Mouse (Mus musculus): ENCODE data around the gene Rcn1. TPM values are rescaled to one million over a fixed set of nuclear protein-coding genes. Genes with fewer than 3 reads are reported as not detected.
A peak's percentile ranks its signal among the peaks of the same experiment; 100 is the strongest.

Rcn1 gene
- polyA plus RNA-seq, 1 experiment, result 5.1 TPM

DNA sequence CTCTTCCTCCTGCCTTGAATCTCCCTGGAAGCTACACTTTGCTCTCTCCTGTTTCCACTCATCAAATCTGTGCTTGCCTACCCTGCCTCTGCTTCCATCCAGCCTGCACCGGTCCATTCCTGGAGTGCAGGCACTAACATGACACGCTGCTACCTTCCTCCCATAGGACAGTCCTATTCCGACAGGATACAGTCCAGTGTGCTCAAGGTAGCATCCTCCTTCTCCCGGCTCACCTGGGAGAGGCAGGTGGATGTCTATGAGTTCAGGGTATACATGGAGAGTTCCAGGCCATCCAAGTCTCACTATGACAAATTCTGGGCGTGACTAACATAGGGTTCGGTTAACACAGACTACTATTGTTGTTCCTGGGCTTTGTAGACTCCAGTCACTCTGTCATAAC, 27.0 kb downstream of the Rcn1 start:
- H3K4me3 ChIP-seq (ENCODE audit: low read depth, low read length), result no peak overlapping the region
- no peak overlapping the region for H3K27ac ChIP-seq (ENCODE audit: insufficient read depth, low read depth, low read length)
- H3K27me3 ChIP-seq (ENCODE audit: control insufficient read depth, insufficient read depth, low read length), result no peaks in the 10 kb centered on the region
- no peaks in the 10 kb centered on the region for H3K4me1 ChIP-seq (ENCODE audit: control insufficient read depth, insufficient read depth, insufficient read length, low read length)
- no peak for TF ChIP-seq CTCF (IDR thresholded peaks at IDR 0.05; ENCODE audit: extremely low read depth, insufficient read length, insufficient replicate concordance, low read depth, low read length)
- no peak for TF ChIP-seq POLR2A (IDR thresholded peaks at IDR 0.05; ENCODE audit: low read depth, low read length)
- WGBS, result 86% methylated on average over 6 of the region's 6 CpGs
- no peaks in the 10 kb centered on the region for H3K36me3 ChIP-seq (ENCODE audit: control insufficient read depth, insufficient read depth, low read length)

DNA sequence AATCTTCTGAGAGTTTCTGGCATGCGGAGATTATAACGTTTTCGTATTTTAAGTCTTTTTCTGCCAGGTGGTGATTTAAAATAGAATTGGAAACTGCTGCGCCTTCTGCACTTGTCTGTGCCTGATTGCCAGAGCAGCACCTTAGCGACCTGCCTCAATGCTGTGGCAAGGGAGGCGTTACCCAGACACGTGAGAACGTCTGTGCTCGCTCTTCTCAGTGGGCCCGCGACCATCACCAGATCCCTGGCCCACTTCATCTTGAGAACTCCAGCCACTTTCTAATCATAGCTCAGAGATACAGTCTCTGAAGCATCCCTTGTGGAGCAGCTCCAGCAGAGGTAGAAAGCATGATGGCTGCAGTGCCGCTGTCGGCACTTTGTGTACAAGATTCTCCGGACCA, 28.4 kb downstream of the Rcn1 start:
- no peaks in the 10 kb centered on the region for H3K27me3 ChIP-seq (ENCODE audit: control insufficient read depth, insufficient read depth, low read length)
- WGBS, result 45% methylated on average over 14 of the region's 14 CpGs
- no peak overlapping the region for H3K27ac ChIP-seq (ENCODE audit: insufficient read depth, low read depth, low read length)
- no peaks in the 10 kb centered on the region for H3K4me1 ChIP-seq (ENCODE audit: control insufficient read depth, insufficient read depth, insufficient read length, low read length)
- no peak overlapping the region for H3K4me3 ChIP-seq (ENCODE audit: low read depth, low read length)
- TF ChIP-seq CTCF (IDR thresholded peaks at IDR 0.05; ENCODE audit: extremely low read depth, insufficient read length, insufficient replicate concordance, low read depth, low read length) (no peak), POLR2A (IDR thresholded peaks at IDR 0.05; ENCODE audit: low read depth, low read length) (no peak)
- no peaks in the 10 kb centered on the region for H3K36me3 ChIP-seq (ENCODE audit: control insufficient read depth, insufficient read depth, low read length)

DNA sequence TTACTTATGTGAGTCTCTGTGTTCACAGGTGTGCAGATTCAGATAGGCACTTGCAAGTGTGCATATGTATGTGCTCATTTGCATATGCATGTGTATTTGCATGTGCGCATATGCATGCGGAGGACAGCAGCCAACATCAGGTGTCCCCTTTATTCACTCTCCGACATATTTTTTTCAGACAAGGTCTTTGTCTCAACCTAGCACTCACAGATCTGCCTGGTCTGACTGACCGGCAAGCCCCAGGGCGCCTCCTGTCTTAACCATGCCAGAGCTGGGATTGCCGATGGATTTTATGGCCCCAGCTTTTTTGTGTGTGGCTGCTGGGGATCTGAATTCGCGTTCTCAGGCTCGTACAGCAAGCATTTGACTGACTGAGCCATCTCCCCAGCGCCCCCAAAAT, 28.9 kb downstream of the Rcn1 start:
- Histone ChIP-seq H3K27ac (ENCODE audit: insufficient read depth, low read depth, low read length) (no peak overlapping the region), H3K4me1 (ENCODE audit: control insufficient read depth, insufficient read depth, insufficient read length, low read length) (no peaks in the 10 kb centered on the region), H3K4me3 (ENCODE audit: low read depth, low read length) (no peak overlapping the region), H3K27me3 (ENCODE audit: control insufficient read depth, insufficient read depth, low read length) (no peaks in the 10 kb centered on the region), H3K36me3 (ENCODE audit: control insufficient read depth, insufficient read depth, low read length) (no peaks in the 10 kb centered on the region)
- 23% methylated on average over 10 of the region's 10 CpGs for WGBS
- TF ChIP-seq CTCF (IDR thresholded peaks at IDR 0.05; ENCODE audit: extremely low read depth, insufficient read length, insufficient replicate concordance, low read depth, low read length) (no peak), POLR2A (IDR thresholded peaks at IDR 0.05; ENCODE audit: low read depth, low read length) (no peak)

- TF ChIP-seq CTCF (IDR thresholded peaks at IDR 0.05; ENCODE audit: extremely low read depth, insufficient read length, insufficient replicate concordance, low read depth, low read length) (peak; percentile 35; the same call in 1 of the 2 replicates), POLR2A (IDR thresholded peaks at IDR 0.05; ENCODE audit: low read depth, low read length) (no peak)
- Histone ChIP-seq H3K27ac (ENCODE audit: insufficient read depth, low read depth, low read length) (no peak overlapping the region), H3K36me3 (ENCODE audit: control insufficient read depth, insufficient read depth, low read length) (no peaks in the 10 kb centered on the region), H3K27me3 (ENCODE audit: control insufficient read depth, insufficient read depth, low read length) (no peaks in the 10 kb centered on the region), H3K4me1 (ENCODE audit: control insufficient read depth, insufficient read depth, insufficient read length, low read length) (no peaks in the 10 kb centered on the region), H3K4me3 (ENCODE audit: low read depth, low read length) (no peak overlapping the region)
- 37% methylated on average over 4 of the region's 4 CpGs for WGBS
Measured at GRCm38 (mm10) chr2:105367623-105368022, 31.5 kb downstream of the Rcn1 start.

DNA sequence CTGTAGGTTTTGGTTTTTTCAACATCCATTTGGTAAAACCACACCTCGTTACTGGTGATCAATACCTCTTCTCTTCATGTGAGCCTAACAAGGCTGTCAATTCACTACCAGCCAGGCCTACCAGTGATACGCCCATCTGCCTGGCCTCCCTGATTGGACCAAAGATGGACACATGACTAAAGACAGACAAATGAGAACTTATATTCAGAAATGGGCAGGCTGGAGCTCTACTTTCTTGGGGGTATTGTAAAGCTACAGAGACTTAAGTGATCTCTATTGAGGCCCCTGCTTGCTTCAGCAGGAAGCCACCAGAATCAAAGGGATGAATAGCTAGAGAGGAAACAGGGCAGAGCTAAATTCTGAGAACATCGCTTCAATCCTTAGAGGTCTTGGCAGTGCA, 41.1 kb downstream of the Rcn1 start:
- Histone ChIP-seq H3K27ac (ENCODE audit: insufficient read depth, low read depth, low read length) (no peak overlapping the region), H3K27me3 (ENCODE audit: control insufficient read depth, insufficient read depth, low read length) (no peaks in the 10 kb centered on the region), H3K4me1 (ENCODE audit: control insufficient read depth, insufficient read depth, insufficient read length, low read length) (no peaks in the 10 kb centered on the region), H3K4me3 (ENCODE audit: low read depth, low read length) (no peak overlapping the region), H3K36me3 (ENCODE audit: control insufficient read depth, insufficient read depth, low read length) (no peaks in the 10 kb centered on the region)
- 83% methylated on average over 3 of the region's 3 CpGs for WGBS
- TF ChIP-seq POLR2A (IDR thresholded peaks at IDR 0.05; ENCODE audit: low read depth, low read length) (no peak), CTCF (IDR thresholded peaks at IDR 0.05; ENCODE audit: extremely low read depth, insufficient read length, insufficient replicate concordance, low read depth, low read length) (no peak)

DNA sequence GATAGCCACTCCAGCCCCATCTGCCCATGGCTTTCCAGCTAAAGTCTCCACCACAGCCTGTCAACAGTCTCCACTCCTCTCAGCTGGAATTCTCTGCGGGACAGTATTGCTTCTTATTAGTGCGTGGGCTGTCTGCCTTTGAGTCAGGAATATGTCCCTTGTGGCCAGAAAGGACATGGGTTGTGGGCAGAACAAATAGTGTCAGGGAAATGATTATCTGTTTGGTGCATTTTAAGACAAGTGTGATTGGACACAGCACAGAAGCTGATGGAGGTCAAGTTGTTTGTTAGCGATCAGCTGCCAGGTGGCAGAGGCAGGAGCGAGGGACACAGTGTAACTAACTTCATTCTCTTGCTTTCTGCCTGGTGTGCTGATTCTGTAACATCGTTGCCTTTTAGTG, 42.3 kb downstream of the Rcn1 start:
- TF ChIP-seq CTCF (IDR thresholded peaks at IDR 0.05; ENCODE audit: extremely low read depth, insufficient read length, insufficient replicate concordance, low read depth, low read length) (no peak), POLR2A (IDR thresholded peaks at IDR 0.05; ENCODE audit: low read depth, low read length) (no peak)
- WGBS, result 67% methylated on average over 5 of the region's 5 CpGs
- H3K36me3 ChIP-seq (ENCODE audit: control insufficient read depth, insufficient read depth, low read length), result no peaks in the 10 kb centered on the region
- H3K4me1 ChIP-seq (ENCODE audit: control insufficient read depth, insufficient read depth, insufficient read length, low read length), result no peaks in the 10 kb centered on the region
- H3K4me3 ChIP-seq (ENCODE audit: low read depth, low read length), result no peak overlapping the region
- no peak overlapping the region for H3K27ac ChIP-seq (ENCODE audit: insufficient read depth, low read depth, low read length)
- no peaks in the 10 kb centered on the region for H3K27me3 ChIP-seq (ENCODE audit: control insufficient read depth, insufficient read depth, low read length)

GRCm38 (mm10) chr2:105348886-105349285, 50.2 kb downstream of the Rcn1 start:
- no peaks in the 10 kb centered on the region for H3K36me3 ChIP-seq (ENCODE audit: control insufficient read depth, insufficient read depth, low read length)
- H3K4me1 ChIP-seq (ENCODE audit: control insufficient read depth, insufficient read depth, insufficient read length, low read length), result no peaks in the 10 kb centered on the region
- no peak overlapping the region for H3K4me3 ChIP-seq (ENCODE audit: low read depth, low read length)
- no peaks in the 10 kb centered on the region for H3K27me3 ChIP-seq (ENCODE audit: control insufficient read depth, insufficient read depth, low read length)
- TF ChIP-seq CTCF (IDR thresholded peaks at IDR 0.05; ENCODE audit: extremely low read depth, insufficient read length, insufficient replicate concordance, low read depth, low read length) (no peak), POLR2A (IDR thresholded peaks at IDR 0.05; ENCODE audit: low read depth, low read length) (no peak)
- no peak overlapping the region for H3K27ac ChIP-seq (ENCODE audit: insufficient read depth, low read depth, low read length)
- 82% methylated on average over 6 of the region's 6 CpGs for WGBS

GRCm38 (mm10) chr2:105339993-105340392, 59.1 kb downstream of the Rcn1 start:
- Histone ChIP-seq H3K4me3 (ENCODE audit: low read depth, low read length) (no peak overlapping the region), H3K27ac (ENCODE audit: insufficient read depth, low read depth, low read length) (no peak overlapping the region), H3K27me3 (ENCODE audit: control insufficient read depth, insufficient read depth, low read length) (no peaks in the 10 kb centered on the region; the same call in 1 of the 2 replicates), H3K36me3 (ENCODE audit: control insufficient read depth, insufficient read depth, low read length) (no peaks in the 10 kb centered on the region), H3K4me1 (ENCODE audit: control insufficient read depth, insufficient read depth, insufficient read length, low read length) (no peaks in the 10 kb centered on the region)
- TF ChIP-seq POLR2A (IDR thresholded peaks at IDR 0.05; ENCODE audit: low read depth, low read length) (no peak), CTCF (IDR thresholded peaks at IDR 0.05; ENCODE audit: extremely low read depth, insufficient read length, insufficient replicate concordance, low read depth, low read length) (no peak)
- WGBS, result 56% methylated on average over 3 of the region's 3 CpGs
